Mouse (Mus musculus) left cerebral cortex, adult 2 months (tissue): ENCODE measurements at regions not wholly inside any gene's neighbourhood (a gene's known extent, or its start where the extent isn't known, plus 50 kb on each side); places are given as distances from the start of the nearest gene placed in this dataset.
"Not testable (repeated sequence)": the region's sequence is repeated elsewhere in the genome, so short reads cannot be mapped to it uniquely, and the experiment has no call there.

ENCODE experiments used
- DNase-seq, 2 experiments: peaks; one replicate each; pipeline ENCODE4 v3.0.0; 2021 to 2022; ENCODE audit warnings: low spot score in 2 of 2, mixed read lengths in 1 of 2; ENCODE audit errors: extremely low spot score in 1 of 2
- H3K27ac ChIP-seq: fragments of 200-600 bp; 2 replicates; pipeline ENCODE4 v1.8.1; 2022
- H3K4me3 ChIP-seq: fragments of 200-600 bp; 2 replicates; pipeline ENCODE4 v1.8.1; 2022
- CTCF ChIP-seq: fragments of 200-600 bp; IDR thresholded peaks from 2 replicates; pipeline ENCODE4 v1.8.1; 2022; ENCODE audit warnings: antibody characterized with exemption, mild to moderate bottlenecking, moderate library complexity
- intact Hi-C: fragments of 180-260 bp; cut with DNase I; formaldehyde crosslinking; loops from one replicate; pipeline ENCODE4 v1.15.1; 2025

DNA sequence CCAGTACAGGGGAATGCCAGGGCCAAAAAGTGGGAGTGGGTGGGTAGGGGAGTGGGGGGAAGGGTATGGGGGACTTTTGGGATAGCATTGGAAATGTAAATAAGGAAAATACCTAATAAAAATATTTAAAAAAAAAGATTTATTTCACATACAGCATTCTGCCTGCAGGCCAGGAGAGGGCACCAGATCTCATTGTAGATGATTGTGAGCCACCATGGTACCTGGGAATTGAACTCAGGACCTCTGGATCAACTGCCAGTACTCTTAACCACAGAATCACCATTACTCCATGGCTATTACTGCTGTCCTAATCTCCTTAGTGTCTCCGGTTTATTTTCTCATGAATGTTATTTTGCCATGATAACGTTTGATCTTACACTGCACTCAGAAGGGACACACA, 132.1 kb upstream of the Gdi2 start:
- intact Hi-C loops, result loop anchor here (5.0 kb wide), 1 partner anchor 132 kb away; the partner anchor contains the start of gene Gdi2
- peak; percentile 15 for TF ChIP-seq CTCF
- not testable (repeated sequence) for H3K4me3 ChIP-seq, H3K27ac ChIP-seq, DNase-seq

DNA sequence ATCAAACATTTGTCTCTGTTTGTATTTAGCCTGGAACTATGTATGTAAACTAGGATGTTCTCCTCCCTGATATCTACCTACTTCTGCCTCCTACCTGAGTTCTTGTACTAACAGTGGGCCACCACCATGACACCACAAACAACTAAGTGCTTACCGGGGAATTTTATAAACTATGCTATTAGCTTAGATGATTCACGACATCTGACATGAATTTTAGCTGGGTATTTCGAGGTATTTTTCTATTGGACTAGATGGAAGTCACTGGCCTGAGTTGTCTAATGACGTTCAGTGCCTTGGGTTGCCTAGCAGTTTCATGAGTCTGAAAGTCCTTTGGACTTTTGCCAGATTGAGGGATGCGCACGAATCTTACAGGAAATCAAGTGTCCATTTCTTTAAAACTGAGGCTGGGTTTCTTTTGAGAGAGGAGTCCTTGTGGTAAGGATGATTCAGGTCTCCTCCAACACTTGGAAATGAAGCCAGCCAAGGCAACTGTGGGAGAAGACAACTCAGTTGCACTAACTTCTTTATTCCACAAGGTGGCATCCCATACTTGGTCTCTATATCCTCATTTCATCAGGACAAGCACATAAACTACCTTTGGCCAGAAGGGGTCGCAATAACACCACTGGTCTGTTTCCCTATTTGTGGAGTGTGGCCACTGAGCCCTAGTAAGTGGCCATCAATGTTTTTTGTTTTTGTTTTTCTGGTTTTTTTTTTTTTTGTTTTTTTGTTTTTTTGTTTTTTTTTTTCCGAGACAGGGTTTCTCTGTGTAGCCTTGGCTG, 131.4 kb upstream of the Gdi2 start:
- H3K4me3 ChIP-seq, H3K27ac ChIP-seq: not testable (repeated sequence)
- TF ChIP-seq CTCF, result peak; percentile 73
- intact Hi-C loops, result loop anchor here (5.0 kb wide), 1 partner anchor 131 kb away; the partner anchor contains the start of gene Gdi2
- peak; percentile 66 to 69 for DNase-seq

DNA sequence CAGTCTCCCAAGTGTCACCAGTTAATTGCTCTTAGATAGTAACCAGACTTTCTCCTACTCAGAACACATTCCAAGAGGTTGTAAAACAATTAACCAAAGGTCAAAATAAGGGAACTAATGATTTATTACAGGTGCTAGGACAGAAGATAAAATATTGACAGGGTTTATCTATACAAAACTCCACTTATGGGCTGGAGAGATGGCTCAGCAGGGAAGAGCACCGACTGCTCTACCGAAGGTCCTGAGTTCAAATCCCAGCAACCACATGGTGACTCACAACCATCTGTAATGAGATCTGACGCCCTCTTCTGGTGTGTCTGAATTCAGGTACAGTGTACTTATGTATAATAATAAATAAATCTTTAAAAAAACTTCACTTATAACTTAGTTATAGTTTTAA, 127.6 kb upstream of the Gdi2 start:
- intact Hi-C loops, H3K4me3 ChIP-seq, DNase-seq, H3K27ac ChIP-seq: not testable (repeated sequence)

DNA sequence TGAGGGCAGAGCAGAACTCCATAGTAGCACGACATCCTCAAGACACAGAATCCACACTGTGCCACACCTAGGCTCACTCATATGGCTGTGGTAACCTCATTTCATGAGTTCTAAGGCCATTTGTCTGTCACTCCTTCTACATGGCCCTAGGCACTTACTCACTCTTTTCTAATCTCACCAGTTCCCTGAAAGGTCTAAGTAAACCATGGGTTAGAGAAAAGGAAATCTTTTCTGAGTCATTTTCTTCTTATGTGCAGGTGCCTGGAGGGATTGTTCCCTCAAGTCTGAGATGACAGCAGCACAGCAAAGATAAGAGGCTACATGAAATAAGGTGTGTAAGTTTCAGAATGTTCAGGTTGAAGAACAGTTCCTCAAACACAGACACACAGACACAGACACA, 120.8 kb upstream of the Gdi2 start:
- intact Hi-C loops, result no loop called here
- no peak for DNase-seq
- Histone ChIP-seq H3K27ac (no peak overlapping the region), H3K4me3 (no peak overlapping the region)
- TF ChIP-seq CTCF, result no peak

DNA sequence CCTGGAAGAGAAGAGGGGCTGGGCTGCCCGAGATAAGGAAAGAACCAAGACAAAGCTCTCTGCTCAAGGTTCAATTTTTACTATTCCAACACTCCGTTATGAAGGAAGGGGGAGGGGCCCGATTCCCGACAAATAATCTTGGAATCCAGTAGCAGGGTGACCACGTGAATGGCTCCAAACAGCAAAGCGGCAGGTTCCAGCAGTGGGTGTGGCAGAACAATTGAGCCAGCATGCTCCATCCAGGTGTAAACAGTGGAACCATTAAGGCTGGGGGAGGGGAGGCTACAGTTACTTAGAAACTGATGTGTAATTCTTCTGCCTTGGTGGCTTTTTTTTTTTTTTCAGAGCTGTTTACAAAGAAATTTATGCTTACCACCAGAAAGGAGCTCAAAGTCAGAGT, 82.5 kb upstream of the Gdi2 start:
- H3K27ac ChIP-seq, intact Hi-C loops, DNase-seq, H3K4me3 ChIP-seq: not testable (repeated sequence)

DNA sequence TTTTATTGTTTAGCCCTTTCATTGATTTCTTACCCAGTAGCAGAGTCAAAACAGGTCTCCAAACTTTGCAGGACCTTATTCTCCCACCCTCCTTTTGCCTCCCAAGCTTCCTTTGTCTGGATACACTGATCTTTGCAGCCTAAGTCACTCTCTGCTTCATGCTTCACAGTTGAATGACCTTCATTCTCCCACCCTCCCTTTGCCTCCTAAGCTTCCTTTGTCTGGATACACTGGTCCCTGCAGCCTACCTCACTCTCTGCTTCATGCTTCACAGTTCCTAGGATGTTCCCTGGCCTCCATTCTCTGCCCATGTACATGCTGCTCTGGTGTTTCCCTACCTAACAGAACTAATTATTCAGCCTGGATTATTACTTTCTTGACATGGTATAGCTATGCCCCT, 61.0 kb upstream of the Gdi2 start:
- H3K27ac ChIP-seq, result no peak overlapping the region
- no peak for DNase-seq
- TF ChIP-seq CTCF, result no peak
- intact Hi-C loops, result loop anchor here (5.0 kb wide), 1 partner anchor 60 kb away; the partner anchor contains the start of gene Gdi2
- H3K4me3 ChIP-seq, result no peak overlapping the region

DNA sequence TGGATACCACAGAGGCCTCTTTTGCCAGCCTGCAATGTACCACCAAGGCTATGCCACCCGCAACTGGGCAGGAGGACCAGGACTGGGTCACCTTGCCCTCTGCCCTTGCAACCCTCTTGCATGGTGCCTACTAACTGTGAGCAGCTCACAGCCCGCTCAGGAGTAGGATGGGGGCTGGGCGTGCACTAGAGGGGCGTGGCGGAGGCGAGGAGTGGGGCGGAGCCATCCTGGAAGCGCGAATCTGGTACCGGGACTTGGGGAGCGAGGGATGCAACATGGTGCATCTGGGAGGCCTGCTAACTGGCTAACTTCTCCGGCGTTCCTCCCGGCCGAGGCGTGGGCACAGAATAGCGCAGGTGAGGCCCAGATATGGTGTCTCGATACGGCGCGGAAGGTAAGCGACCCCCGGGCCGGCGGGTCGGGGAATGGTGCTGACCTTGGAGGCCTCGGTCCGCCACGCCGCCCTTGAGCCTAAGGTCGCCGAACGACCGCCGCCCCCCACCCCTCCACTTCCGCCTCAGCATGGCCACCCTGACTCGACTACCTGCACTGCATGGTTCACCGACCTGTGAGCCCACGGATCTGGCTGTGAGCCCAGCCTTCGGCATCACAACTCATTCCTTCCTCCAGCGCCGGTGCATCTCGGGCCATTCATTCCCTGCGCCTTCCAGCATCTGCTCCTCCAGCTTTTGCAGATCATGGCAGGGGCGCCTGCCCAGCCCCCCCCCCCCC, 59.7 kb upstream of the Gdi2 start:
- TF ChIP-seq CTCF, result no peak
- H3K27ac ChIP-seq, result no peak overlapping the region
- peak; percentile 51 to 55 for DNase-seq
- peak overlapping the region; percentile 54 for H3K4me3 ChIP-seq
- intact Hi-C loops, result loop anchor here (5.0 kb wide), 1 partner anchor 59 kb away; the partner anchor contains the start of gene Gdi2
